Mouse (Mus musculus) kidney, postnatal 0 days (tissue): ENCODE data around the gene Il31. TPM values are rescaled to one million over a fixed set of nuclear protein-coding genes. Genes with fewer than 3 reads are reported as not detected.
"Not testable (repeated sequence)": the region's sequence is repeated elsewhere in the genome, so short reads cannot be mapped to it uniquely, and the experiment has no call there.

ENCODE experiments used
- ATAC-seq: fragments of 200-750 bp; cut with Nextera tagmentation; replicated peaks from 2 replicates; pipeline ENCODE4 v1.8.0; 2017; ENCODE audit warnings: low read depth, moderate number of reproducible peaks, moderate TSS enrichment, moderate library complexity; ENCODE audit not compliant: low FRiP score
- DNase-seq: peaks from one replicate; pipeline ENCODE4 v3.0.0-alpha.2; 2016; ENCODE audit warnings: low spot score
- H3K27ac ChIP-seq: fragments of 300-500 bp; sonication (generic); 2 replicates; pipeline ENCODE4 v1.5.1; 2014; ENCODE audit warnings: mild to moderate bottlenecking
- H3K27me3 ChIP-seq: fragments of 300-500 bp; sonication (generic); 2 replicates; pipeline ENCODE4 v1.6.1; 2014; ENCODE audit warnings: low read length, mixed read lengths; ENCODE audit not compliant: insufficient read depth
- H3K36me3 ChIP-seq: fragments of 300-500 bp; sonication (generic); 2 replicates; pipeline ENCODE4 v1.6.1; 2014; ENCODE audit warnings: low read length, mixed read lengths; ENCODE audit not compliant: insufficient read depth
- H3K4me1 ChIP-seq: fragments of 300-500 bp; sonication (generic); replicated peaks from 2 replicates; pipeline ENCODE4 v1.6.1; 2014; ENCODE audit warnings: antibody characterized with exemption, low read length, mixed read lengths; ENCODE audit not compliant: insufficient read depth
- H3K4me2 ChIP-seq: fragments of 300-500 bp; sonication (generic); 2 replicates; pipeline ENCODE4 v1.6.1; 2014; ENCODE audit warnings: mild to moderate bottlenecking, low read length, moderate library complexity, mixed read lengths
- H3K4me3 ChIP-seq: fragments of 300-500 bp; sonication (generic); replicated peaks from 2 replicates; pipeline ENCODE4 v1.5.1; 2014; ENCODE audit warnings: low read depth, low read length
- H3K9ac ChIP-seq: fragments of 300-500 bp; sonication (generic); 2 replicates; pipeline ENCODE4 v1.6.1; 2014; ENCODE audit warnings: low read depth, low read length
- H3K9me3 ChIP-seq: fragments of 300-500 bp; sonication (generic); replicated peaks from 2 replicates; pipeline ENCODE4 v1.6.1; 2016; ENCODE audit warnings: low read length, inconsistent platforms, mixed read lengths
- CTCF ChIP-seq: IDR thresholded peaks from 2 replicates; pipeline ENCODE4 v1.5.1; 2016; ENCODE audit warnings: antibody characterized with exemption, low read depth, mild to moderate bottlenecking, moderate library complexity
- WGBS: fragments of 180-500 bp; shearing (Covaris S2); extraction: QIAGEN DNeasy Blood & Tissue Kit; methylation state at CpG from one replicate; pipeline ENCODE4 v1.1.7; 2014; 5-methylcytosine and 5-hydroxymethylcytosine counted together
- polyA plus RNA-seq: library from polyadenylated mRNA; unstranded; fragments of >200 nt; fragmentation: Nextera tagmentation; extraction: Ambion mirVana; gene quantifications from 2 replicates; pipeline ENCODE4 v1.2.1, GENCODE M21; 2015

Gene Il31
- polyA plus RNA-seq, 1 experiment from 2014 or later: not detected

DNA sequence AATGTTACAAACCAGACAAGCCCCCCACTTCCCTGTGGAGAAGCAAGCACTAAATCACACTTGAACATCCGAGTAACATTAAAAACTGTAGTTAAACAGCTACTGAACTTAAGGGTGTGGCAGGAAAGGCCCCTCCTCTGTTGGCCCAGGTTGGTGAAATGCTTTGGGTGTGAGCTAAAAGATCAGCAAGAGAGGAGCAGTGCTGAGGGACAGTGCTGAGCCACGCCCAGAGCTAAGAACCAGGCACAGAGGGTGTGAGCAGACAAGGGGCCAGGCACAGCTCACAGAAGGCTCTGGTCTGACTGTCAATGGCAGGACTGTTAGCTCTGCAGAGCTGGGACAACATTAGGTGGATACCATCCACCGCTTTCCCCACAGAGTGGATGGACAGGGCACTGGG, 22.8 kb upstream of the Il31 start:
- Histone ChIP-seq H3K4me1 (no peaks in the 10 kb centered on the region), H3K4me3 (no peak overlapping the region), H3K9ac (no peak overlapping the region), H3K36me3 (peaks cover 9% of the 10 kb centered on the region; the same call in 1 of the 2 replicates), H3K4me2 (no peak overlapping the region), H3K27me3 (no peaks in the 10 kb centered on the region), H3K27ac (no peak overlapping the region), H3K9me3 (no peaks in the 10 kb centered on the region)
- DNase-seq (no peak), ATAC-seq (no peak)
- WGBS: 67% methylated on average over 3 of the region's 3 CpGs
- TF ChIP-seq CTCF: no peak

DNA sequence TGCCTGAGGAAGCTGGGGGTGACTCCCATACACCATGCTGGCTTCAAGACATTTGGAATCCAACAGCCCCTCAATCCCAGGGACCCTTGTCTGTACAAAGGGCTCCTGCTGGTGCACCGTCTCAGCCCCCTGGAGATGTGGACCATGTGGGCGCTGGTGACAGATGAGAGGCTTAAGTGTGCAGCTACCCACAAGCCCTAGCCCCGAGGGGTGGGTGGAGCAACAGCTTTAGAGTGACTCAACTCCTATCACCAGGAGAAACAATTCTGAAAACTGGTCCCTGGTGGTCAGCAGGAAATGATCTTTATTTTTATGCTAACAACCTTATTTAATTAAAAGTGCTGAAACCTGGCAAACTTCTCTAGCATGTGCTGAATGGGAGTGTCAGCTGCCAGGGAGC, 22.1 kb upstream of the Il31 start:
- DNase-seq, H3K4me3 ChIP-seq, H3K9me3 ChIP-seq, H3K4me1 ChIP-seq, H3K9ac ChIP-seq, ATAC-seq, H3K27me3 ChIP-seq, H3K36me3 ChIP-seq, H3K27ac ChIP-seq, H3K4me2 ChIP-seq: not testable (repeated sequence)
- 85% methylated on average over 3 of the region's 3 CpGs for WGBS

DNA sequence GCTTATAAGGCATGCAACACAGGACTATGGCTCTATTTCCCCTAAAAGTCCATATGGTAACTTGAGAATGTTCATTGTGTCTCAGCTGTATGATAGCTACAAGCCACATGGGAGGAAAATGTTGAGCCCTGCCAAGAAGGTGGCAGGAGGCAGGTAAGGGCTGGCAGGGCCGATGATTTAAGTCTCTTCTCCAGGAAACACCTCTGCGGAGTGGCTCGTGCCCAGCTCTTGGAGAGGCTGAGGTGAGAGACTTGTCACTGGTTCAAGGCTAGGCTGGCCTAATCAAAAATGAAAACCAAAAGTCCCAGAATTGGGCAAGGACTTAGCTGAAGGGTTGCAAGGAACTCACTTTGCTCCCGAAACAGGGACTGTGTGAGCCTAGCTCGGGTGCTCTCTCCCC, 20.9 kb upstream of the Il31 start, which contains the start of gene B3gnt4:
Gene B3gnt4 (plus strand): TSS at position 301 of the 400 bp plus-strand sequence.
- WGBS: 88% methylated on average over 5 of the region's 5 CpGs
- Histone ChIP-seq H3K27ac (no peak within 1 kb of the TSS), H3K4me1 (no peaks in the 10 kb centered on the region), H3K9ac (no peak within 1 kb of the TSS), H3K27me3 (no peaks in the 10 kb centered on the region), H3K9me3 (no peaks in the 10 kb centered on the region), H3K4me3 (no peak within 1 kb of the TSS), H3K4me2 (no peak within 1 kb of the TSS), H3K36me3 (0 out of 2 replicates have a peak, but pooled peaks cover 5% of the 10 kb centered on the region)
- ATAC-seq (no peak), DNase-seq (no peak)
- TF ChIP-seq CTCF: no peak

DNA sequence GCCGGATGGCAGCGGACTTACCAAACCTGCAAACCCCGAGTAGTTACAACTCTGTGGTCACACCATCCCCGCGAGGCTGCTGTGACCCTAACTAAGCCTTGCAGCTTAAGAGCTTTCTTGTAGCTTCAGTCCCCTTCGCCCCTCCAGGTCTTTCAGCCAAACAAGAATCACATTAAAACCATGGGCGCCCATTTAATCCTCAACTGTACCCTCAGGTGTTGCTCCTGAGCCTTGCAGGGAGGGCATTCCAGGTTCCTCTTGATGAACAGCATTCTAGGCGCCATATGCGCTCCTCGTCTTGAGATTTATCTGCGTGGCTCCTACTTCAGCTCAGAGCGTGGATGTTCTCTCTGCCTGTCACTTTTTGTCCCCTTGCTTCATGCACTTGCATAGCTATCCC, 19.6 kb upstream of the Il31 start:
- Histone ChIP-seq H3K4me1 (no peaks in the 10 kb centered on the region), H3K9ac (peak overlapping the region; percentile 52; the same call in 1 of the 2 replicates), H3K27ac (no peak overlapping the region), H3K36me3 (0 out of 2 replicates have a peak, but pooled peaks cover 5% of the 10 kb centered on the region), H3K4me3 (peak overlapping the region; percentile 53), H3K9me3 (no peaks in the 10 kb centered on the region), H3K27me3 (no peaks in the 10 kb centered on the region), H3K4me2 (peak overlapping the region; percentile 92)
- WGBS: 7% methylated on average over 12 of the region's 12 CpGs
- ATAC-seq (no peak), DNase-seq (no peak)
- TF ChIP-seq CTCF: no peak

DNA sequence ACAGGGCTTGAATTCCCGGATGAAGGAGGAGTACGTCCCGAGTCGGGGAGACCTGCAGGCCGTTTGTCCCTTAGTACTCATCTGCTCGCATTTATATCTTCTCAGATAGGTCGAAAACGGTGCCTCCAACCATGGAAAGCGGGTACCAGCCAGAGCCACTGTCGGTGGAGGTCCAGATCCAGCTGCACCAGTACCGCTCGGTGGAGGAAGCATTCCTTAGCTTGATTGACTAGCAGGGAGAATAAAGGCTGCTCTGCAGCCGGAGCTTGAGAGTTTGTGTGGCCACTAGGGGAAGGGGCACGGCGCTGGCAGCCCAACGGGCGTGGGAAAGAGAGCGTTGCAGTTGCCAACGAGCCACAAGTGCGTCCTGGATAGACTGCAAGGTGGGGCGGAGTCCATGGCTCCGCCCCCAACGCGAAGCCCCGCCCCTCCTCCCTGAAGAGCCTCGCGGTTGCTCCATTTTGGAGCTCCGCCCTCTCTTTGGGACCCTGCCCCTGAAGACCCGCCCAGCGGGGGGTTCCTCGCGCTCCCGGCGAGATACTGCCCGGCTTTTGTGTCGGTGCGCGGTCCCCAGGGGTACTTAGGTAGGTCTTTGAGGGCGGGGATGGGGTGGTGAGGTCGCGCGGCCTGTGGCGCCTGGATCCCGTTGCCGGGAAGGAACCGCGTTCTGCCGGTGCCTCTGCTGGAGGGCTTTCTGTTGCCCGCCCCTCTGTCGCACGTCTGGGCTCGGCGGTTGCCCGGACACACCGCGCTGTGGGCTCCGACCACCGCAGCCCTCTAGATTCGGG, 18.8 kb upstream of the Il31 start:
- ATAC-seq: peak; percentile 86
- Histone ChIP-seq H3K27me3 (no peaks in the 10 kb centered on the region), H3K9ac (peak overlapping the region; percentile 52)

DNA sequence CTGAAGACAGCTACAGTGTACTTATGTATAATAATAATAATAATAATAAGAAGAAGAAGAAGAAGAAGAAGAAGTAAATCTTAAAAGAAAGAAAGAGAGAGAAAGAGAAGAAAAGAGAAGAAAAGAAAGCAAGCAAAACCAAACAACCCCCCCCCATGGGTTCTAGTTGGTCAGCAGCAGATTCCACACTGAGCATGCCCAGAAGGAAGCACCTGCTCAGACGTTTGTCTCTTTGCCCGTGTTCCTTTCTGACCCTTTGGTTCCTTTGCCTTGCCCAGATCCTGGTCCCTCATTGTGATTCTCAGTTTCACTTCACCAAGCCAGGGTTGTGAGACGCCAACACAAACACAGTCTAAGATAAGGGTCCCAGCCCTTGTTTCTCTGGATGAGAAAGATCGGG, 12.7 kb upstream of the Il31 start:
- no peak for DNase-seq
- Histone ChIP-seq H3K27me3 (no peaks in the 10 kb centered on the region), H3K27ac (no peak overlapping the region), H3K4me2 (no peak overlapping the region), H3K9me3 (no peaks in the 10 kb centered on the region), H3K4me1 (no peaks in the 10 kb centered on the region), H3K9ac (no peak overlapping the region), H3K36me3 (no peaks in the 10 kb centered on the region), H3K4me3 (no peak overlapping the region)
- no peak for TF ChIP-seq CTCF
- no peak for ATAC-seq
- 68% methylated on average over 4 of the region's 4 CpGs for WGBS

More for the DNA sequence above, 18.8 kb upstream of the Il31 start:
- Histone ChIP-seq H3K4me1 (no peaks in the 10 kb centered on the region), H3K27ac (no peak overlapping the region), H3K9me3 (no peaks in the 10 kb centered on the region), H3K36me3 (0 out of 2 replicates have a peak, but pooled peaks cover 5% of the 10 kb centered on the region), H3K4me2 (peak overlapping the region; percentile 92), H3K4me3 (peak overlapping the region; percentile 53)
- DNase-seq: peak; percentile 92
- peak; percentile 31 for TF ChIP-seq CTCF
- under 1% methylated on average over 58 of the region's 59 CpGs for WGBS
